Mouse (Mus musculus): ENCODE results near the gene Rangap1. TPM values are rescaled to one million over a fixed set of nuclear protein-coding genes. Genes with fewer than 3 reads are reported as not detected.

Gene Rangap1
- polyA plus RNA-seq (2016; fragmentation: Nextera tagmentation; extraction: Ambion mirVana): 113 and 121 TPM in 2 replicates

DNA sequence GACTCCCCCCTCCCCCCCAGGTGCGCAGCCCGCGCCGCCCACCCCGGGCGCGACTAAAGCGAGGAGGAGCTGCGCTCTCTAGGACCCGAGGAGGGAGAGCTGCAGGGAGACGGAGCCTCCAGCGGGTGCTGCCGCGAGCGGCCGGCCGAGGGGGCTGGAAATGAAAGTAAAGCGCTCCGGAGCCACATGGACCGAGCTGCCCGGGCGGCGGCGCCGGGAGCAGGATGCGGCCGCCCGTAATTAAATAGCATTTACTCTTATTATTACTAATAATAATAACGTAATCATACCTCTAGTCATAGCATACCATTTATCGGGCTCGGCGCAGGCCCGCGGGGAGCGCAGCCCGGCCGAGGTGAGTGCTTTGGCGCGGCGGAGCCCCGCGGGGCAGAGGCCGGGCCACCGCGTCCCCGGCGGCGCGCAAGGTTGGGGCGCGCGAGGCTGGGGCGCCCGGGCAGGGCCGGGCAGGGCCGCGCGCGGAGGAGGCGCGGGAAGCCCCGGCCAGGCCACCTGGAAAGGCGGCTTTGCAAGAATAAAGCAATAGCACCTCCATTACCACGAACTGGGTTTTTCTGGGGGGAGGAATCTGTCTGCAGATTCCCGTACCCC is at the start of gene Rangap1, which contains the start of gene Zc3h7b:
TSS of gene Rangap1 (minus strand) at position 539 of the 609 bp plus-strand sequence.
TSS of gene Zc3h7b (plus strand) at position 66 of the 609 bp plus-strand sequence.
- Histone ChIP-seq H3K27me3 (replicated peaks) (0 out of 2 replicates have a peak, but pooled peaks cover 4% of the 10 kb centered on the region), H3K9ac (peak within 1 kb of the TSS; percentile 84), H3K4me3 (peak within 1 kb of the TSS; percentile 78), H3K4me1 (peaks cover 34% of the 10 kb centered on the region), H3K27ac (peak within 1 kb of the TSS; percentile 80), H3K36me3 (no peaks in the 10 kb centered on the region), H3K9me3 (replicated peaks) (no peaks in the 10 kb centered on the region), H3K4me2 (peak within 1 kb of the TSS; percentile 97)
- under 1% methylated on average over 65 of the region's 65 CpGs for WGBS (ENCODE audit: insufficient replicate concordance)
- ATAC-seq: peak; percentile 82

DNA sequence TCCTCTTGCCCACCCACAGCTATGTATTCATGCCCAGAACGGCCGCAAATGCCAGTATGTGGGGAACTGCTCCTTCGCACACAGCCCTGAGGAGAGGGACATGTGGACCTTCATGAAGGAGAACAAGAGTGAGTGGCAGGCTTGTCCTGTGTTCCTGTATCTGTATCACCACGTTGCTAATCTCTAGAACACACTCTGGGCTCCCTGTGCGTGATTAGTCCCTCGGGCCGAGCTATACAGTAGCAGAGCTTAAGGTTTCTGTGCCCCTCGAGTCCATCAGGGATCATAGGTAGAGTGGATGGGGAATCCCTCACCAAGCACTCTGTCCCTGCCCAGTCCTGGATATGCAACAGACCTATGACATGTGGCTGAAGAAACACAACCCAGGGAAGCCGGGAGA is 47.1 kb upstream of the Rangap1 start:
- no peak overlapping the region for H3K4me3 ChIP-seq
- ATAC-seq: peak; percentile 45
- no peak overlapping the region for H3K27ac ChIP-seq
- no peak overlapping the region for H3K4me2 ChIP-seq
- H3K4me1 ChIP-seq: peaks cover 14% of the 10 kb centered on the region
- peaks cover 46% of the 10 kb centered on the region for H3K36me3 ChIP-seq
- no peak overlapping the region for H3K9ac ChIP-seq
- H3K27me3 ChIP-seq (replicated peaks): no peaks in the 10 kb centered on the region
- 48% methylated on average over 9 of the region's 9 CpGs for WGBS (ENCODE audit: insufficient replicate concordance)
- H3K9me3 ChIP-seq (replicated peaks): no peaks in the 10 kb centered on the region

DNA sequence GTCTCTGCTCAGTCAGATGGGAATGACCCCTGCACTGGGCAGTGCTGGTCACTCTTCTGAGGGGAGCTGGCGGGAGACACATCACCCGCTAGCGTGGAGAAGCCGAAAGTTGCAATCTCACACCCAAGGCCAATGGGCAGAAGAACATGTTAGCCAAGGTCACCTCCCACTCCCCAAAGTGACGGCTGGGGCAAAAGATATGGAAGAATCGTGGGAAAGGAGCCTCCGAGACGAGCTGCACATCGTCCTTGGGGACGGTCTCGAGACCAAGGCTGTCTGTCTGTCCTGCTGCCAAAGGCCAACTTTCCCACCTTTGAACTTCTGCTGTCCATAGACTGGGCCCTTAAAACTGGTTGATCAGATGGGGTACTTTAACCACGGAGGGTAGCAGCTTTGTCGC is 42.2 kb upstream of the Rangap1 start:
- Histone ChIP-seq H3K27me3 (replicated peaks) (no peaks in the 10 kb centered on the region), H3K36me3 (peaks cover 67% of the 10 kb centered on the region), H3K27ac (no peak overlapping the region), H3K4me2 (no peak overlapping the region), H3K4me1 (peaks cover 9% of the 10 kb centered on the region), H3K4me3 (no peak overlapping the region), H3K9me3 (replicated peaks) (no peaks in the 10 kb centered on the region), H3K9ac (no peak overlapping the region)
- ATAC-seq: no peak
- WGBS (ENCODE audit: insufficient replicate concordance): 85% methylated on average over 13 of the region's 13 CpGs

DNA sequence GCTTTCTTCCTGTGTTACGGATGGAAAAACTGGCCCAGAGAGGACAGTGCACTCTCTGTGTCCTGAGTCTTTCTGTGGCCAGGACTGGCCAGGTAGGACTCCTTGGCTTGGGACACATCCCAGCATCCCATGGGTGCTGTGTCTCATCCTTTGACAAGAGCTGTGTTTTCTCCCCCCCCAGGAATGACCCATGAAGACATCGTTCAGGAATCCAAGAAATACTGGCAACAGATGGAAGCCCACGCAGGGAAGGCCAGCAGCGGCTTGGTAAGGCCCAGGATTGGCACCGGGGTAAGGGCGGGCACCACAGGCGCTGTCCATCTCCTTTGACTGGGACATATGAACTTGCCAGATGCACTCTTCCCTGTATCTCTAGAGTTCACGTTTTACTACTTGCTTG is 40.4 kb upstream of the Rangap1 start:
- H3K27ac ChIP-seq: no peak overlapping the region
- no peaks in the 10 kb centered on the region for H3K4me1 ChIP-seq
- no peaks in the 10 kb centered on the region for H3K27me3 ChIP-seq (replicated peaks)
- H3K4me3 ChIP-seq: no peak overlapping the region
- no peak overlapping the region for H3K9ac ChIP-seq
- H3K36me3 ChIP-seq: peaks cover 70% of the 10 kb centered on the region
- ATAC-seq: no peak
- no peaks in the 10 kb centered on the region for H3K9me3 ChIP-seq (replicated peaks)
- no peak overlapping the region for H3K4me2 ChIP-seq
- WGBS (ENCODE audit: insufficient replicate concordance): 86% methylated on average over 8 of the region's 8 CpGs

DNA sequence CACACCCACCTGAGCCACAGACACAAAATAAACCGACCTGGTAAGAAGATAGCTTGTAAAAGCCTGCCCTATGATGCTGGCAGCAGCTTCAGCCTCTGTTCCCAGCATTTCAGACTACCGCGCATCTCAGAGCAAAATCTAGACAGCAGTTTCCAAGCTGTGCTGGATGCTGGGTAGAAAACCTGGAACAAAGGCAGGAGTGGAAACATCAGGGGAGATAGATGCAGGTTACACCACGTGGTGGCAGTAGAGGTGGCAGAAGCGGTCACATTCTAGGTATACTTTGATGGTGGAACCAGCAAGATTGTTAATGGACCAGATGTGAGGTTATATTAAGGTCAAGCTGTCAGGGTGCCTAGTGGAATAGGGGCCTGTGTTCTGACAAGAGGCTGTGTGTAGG is 39.4 kb upstream of the Rangap1 start:
- ATAC-seq: no peak
- H3K9ac ChIP-seq: no peak overlapping the region
- H3K36me3 ChIP-seq: peaks cover 80% of the 10 kb centered on the region

DNA sequence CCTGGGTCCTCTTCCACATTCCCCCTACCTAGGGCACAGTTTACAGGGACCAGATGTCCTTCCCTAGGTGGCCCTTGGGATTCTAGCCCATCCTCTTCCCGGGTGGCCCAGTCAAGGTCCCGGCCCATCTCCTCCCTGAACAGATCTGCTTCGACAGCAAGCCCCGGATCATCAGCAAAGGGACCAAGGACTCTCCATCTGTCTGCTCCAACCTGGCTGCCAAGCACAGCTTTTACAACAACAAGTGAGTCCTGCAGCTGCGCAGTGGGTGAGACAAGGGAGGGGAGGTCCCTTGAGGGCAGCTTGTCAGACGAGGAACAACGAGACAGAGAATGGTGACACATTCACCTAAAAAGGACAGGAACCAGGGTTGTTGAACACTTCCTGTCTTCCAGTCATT is 36.5 kb upstream of the Rangap1 start:
- peaks cover 12% of the 10 kb centered on the region for H3K4me1 ChIP-seq
- H3K27ac ChIP-seq: no peak overlapping the region
- 85% methylated on average over 7 of the region's 7 CpGs for whole genome bisulfite sequencing (ENCODE audit: insufficient replicate concordance)
- ATAC-seq: no peak
- no peak overlapping the region for H3K4me3 ChIP-seq
- peaks cover 88% of the 10 kb centered on the region for H3K36me3 ChIP-seq
- H3K9me3 ChIP-seq (replicated peaks): no peaks in the 10 kb centered on the region
- no peak overlapping the region for H3K9ac ChIP-seq
- no peaks in the 10 kb centered on the region for H3K27me3 ChIP-seq (replicated peaks)
- H3K4me2 ChIP-seq: no peak overlapping the region

More for the DNA sequence above, 39.4 kb upstream of the Rangap1 start:
- 72% methylated on average over 5 of the region's 5 CpGs for whole genome bisulfite sequencing (ENCODE audit: insufficient replicate concordance)
- no peaks in the 10 kb centered on the region for H3K9me3 ChIP-seq (replicated peaks)
- no peak overlapping the region for H3K4me2 ChIP-seq
- H3K4me1 ChIP-seq: no peaks in the 10 kb centered on the region
- no peak overlapping the region for H3K27ac ChIP-seq
- H3K4me3 ChIP-seq: no peak overlapping the region
- H3K27me3 ChIP-seq (replicated peaks): no peaks in the 10 kb centered on the region

DNA sequence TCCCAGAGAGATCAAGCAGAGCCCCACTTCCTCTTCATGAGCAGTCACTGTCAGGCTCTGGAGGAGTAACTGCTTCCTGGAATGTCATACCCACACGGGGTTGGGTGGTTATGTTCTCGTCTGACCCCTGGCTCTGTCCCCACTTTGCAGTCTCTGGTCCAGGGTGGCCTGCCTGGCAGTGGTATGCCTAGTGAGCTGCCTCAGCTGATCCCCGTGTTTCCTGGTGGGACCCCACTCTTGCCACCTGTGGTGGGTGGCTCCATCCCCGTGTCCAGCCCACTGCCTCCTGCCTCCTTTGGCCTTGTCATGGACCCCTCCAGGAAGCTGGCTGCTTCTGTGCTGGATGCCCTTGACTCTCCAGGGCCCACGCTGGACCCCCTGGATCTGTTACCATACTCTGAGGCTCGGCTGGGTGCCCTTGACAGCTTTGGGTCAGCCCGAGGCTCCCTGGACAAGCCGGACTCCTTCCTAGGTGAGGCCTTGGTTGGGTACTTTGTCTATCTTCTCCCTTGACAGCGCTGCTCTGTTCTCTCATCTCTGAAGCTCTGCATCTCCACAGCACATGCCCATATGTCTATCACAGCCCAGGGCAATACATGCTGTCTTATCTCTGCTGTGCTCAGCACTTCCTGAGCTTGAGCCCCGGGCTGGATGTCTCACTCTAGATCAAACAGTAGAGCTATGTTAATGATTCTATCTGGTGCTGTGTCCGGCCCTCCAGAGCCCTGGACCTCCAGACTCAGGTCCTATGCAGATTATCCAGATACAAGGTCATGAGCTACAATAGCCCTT is 31.5 kb upstream of the Rangap1 start:
- Histone ChIP-seq H3K9me3 (replicated peaks) (no peaks in the 10 kb centered on the region), H3K36me3 (peaks cover 86% of the 10 kb centered on the region), H3K4me3 (no peak overlapping the region), H3K27ac (peak overlapping the region; percentile 41; the same call in 1 of the 2 replicates), H3K9ac (no peak overlapping the region), H3K4me2 (no peak overlapping the region), H3K27me3 (replicated peaks) (no peaks in the 10 kb centered on the region), H3K4me1 (peaks cover 21% of the 10 kb centered on the region)
- ATAC-seq: peak; percentile 54; the same call in 1 of the 2 replicates
- 35% methylated on average over 11 of the region's 11 CpGs for WGBS (ENCODE audit: insufficient replicate concordance)

DNA sequence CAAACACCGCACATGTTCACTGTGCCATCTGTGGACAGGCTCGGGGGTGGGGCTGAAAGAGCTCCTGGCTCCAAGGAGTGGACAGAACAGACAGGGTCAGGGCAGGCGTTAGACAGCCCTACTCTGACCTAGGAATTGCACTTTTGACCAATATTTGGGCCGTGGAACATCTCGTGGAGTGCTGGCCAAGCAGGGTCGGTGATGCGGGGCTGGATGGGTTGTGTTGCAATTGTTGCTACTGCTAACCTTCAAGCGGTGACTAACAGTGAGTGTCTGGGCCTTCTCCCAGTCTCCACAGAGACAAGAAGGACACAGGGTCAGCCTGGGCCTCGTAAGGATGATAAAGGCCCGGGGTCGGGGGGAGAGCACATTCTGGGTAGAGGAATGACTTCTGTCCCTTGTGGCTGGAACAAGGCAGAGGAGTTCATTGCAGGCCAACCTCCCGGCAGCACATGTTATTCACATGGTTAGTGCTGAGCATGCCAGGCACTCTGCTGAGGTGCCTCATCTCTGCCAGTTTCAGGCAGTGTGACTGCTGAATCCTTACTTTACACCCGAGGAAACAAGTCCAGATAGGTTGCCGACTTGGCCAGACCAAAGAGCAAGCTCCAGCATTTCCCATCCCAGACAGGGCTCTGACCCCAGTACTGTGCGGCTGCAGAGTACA is 29.3 kb upstream of the Rangap1 start:
- peaks cover 81% of the 10 kb centered on the region for H3K36me3 ChIP-seq
- no peak for ATAC-seq
- no peaks in the 10 kb centered on the region for H3K27me3 ChIP-seq (replicated peaks)
- H3K27ac ChIP-seq: no peak overlapping the region
- peaks cover 21% of the 10 kb centered on the region for H3K4me1 ChIP-seq
- H3K4me2 ChIP-seq: no peak overlapping the region
- WGBS (ENCODE audit: insufficient replicate concordance): 77% methylated on average over 15 of the region's 15 CpGs
- H3K9ac ChIP-seq: no peak overlapping the region
- H3K4me3 ChIP-seq: no peak overlapping the region
- H3K9me3 ChIP-seq (replicated peaks): no peaks in the 10 kb centered on the region

DNA sequence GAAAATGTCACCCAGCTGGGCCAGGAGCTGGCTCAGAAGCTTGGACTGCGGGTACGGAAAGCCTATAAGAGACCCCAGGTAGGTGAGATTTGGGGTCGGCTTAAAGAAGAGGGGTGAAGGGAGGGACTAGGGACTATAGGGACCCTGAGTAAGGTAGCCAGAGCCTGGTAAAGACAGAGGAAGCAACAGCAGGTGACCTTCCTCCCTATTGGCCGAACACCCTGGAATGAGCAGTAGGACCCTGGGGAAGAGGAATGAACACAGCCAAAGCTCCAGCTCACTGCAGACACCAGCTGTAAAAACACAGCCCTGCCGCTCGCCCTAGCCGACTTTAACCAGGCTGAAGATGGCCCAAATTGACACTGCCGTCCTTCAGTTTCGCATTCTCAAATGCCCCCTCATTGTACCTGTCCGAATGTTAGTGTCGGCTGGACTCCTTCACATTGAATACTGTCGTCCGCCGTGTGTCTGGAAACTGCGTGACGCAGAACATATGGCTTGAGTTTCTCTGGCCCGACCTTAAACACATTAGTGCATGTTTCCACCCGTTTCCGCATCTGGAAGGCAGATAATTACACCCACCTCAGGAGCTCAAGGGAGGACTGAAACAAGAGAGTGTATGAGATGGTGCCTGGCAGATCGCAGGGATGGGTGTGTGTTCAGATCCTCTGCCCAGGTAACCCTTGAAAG is 27.2 kb upstream of the Rangap1 start:
- ATAC-seq: no peak
- Histone ChIP-seq H3K27me3 (replicated peaks) (no peaks in the 10 kb centered on the region), H3K9ac (no peak overlapping the region), H3K4me2 (no peak overlapping the region), H3K9me3 (replicated peaks) (no peaks in the 10 kb centered on the region), H3K4me1 (peaks cover 25% of the 10 kb centered on the region), H3K27ac (no peak overlapping the region), H3K4me3 (no peak overlapping the region), H3K36me3 (peaks cover 77% of the 10 kb centered on the region)
- 85% methylated on average over 20 of the region's 20 CpGs for WGBS (ENCODE audit: insufficient replicate concordance)

DNA sequence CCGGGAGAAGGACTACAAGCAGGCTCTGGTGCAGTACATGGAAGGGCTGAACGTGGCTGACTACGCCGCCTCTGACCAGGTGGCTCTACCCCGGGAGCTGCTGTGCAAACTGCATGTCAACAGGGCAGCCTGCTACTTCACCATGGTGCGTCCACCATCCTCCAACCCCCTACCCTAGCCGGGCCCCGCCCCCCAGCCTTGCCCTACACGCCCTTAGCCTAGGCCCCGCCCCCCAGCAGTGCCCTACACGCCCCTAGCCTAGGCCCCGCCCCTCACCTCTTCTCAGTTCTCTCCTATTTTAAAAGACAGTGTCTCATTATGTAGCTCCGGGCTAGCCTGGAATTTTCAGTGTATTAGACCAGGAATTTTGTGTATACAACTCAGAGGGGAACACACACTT is 23.7 kb upstream of the Rangap1 start:
- peak; percentile 54; the same call in 1 of the 2 replicates for ATAC-seq
- WGBS (ENCODE audit: insufficient replicate concordance): 56% methylated on average over 13 of the region's 13 CpGs

DNA sequence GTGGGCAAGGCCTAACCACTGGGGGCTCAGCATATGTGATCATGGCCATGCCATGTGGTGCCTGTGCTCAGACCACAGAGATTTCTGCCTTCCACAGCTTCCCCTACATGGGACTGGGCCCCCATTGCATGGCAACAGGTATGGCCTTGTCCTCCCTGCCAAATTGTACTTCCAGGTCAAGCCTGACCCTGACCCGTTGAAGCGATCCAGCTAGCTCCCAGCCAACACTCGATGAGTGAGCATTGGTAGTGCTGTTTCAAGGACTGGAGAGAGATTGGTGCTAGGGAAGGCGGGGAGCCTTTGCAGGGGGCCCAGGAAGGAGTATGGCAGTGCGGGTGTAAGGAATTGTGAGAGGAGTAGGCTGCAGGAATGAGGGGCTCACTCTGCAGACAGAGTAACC is 21.1 kb upstream of the Rangap1 start:
- WGBS (ENCODE audit: insufficient replicate concordance): 83% methylated on average over 5 of the region's 5 CpGs
- Histone ChIP-seq H3K36me3 (peaks cover 41% of the 10 kb centered on the region), H3K4me1 (peaks cover 43% of the 10 kb centered on the region), H3K27ac (no peak overlapping the region), H3K27me3 (replicated peaks) (no peaks in the 10 kb centered on the region), H3K9me3 (replicated peaks) (no peaks in the 10 kb centered on the region), H3K4me3 (no peak overlapping the region), H3K4me2 (no peak overlapping the region), H3K9ac (no peak overlapping the region)
- ATAC-seq: no peak

More for the DNA sequence above, 23.7 kb upstream of the Rangap1 start:
- H3K4me2 ChIP-seq: no peak overlapping the region
- no peak overlapping the region for H3K4me3 ChIP-seq
- H3K9ac ChIP-seq: no peak overlapping the region
- H3K27ac ChIP-seq: no peak overlapping the region
- no peaks in the 10 kb centered on the region for H3K27me3 ChIP-seq (replicated peaks)
- H3K4me1 ChIP-seq: peaks cover 36% of the 10 kb centered on the region
- peaks cover 54% of the 10 kb centered on the region for H3K36me3 ChIP-seq
- H3K9me3 ChIP-seq (replicated peaks): no peaks in the 10 kb centered on the region

All from liver, embryonic 12.5 days (tissue).